Mouse (Mus musculus) left cerebral cortex, adult 9 months (tissue): ENCODE data around the gene Mfsd6.

Experiments
- DNase-seq, 2 experiments: peaks; one replicate each; pipeline ENCODE4 v3.0.0; 2022; ENCODE audit warnings: low spot score in 2 of 2

Mfsd6 gene

DNA sequence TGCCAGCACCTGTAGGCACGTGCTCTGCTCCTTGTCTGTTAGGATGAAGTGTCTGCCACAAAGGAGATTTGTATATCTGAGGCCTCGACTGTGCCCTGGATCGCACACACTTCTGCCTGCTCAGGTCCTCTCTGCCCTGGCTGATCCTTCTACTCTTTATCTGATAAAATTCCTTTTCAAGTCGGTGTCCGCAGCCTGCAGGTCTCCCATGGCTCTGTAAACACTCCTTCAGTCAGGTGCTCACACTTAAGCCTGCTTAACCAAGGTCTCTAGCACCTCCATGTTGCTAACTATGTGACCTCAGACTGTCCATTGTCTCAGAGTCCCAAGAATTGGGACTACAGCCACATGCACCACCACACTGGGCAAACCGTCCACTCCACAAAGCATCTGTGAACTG lies 87.0 kb downstream of the Mfsd6 start:
- DNase-seq, result no peak

DNA sequence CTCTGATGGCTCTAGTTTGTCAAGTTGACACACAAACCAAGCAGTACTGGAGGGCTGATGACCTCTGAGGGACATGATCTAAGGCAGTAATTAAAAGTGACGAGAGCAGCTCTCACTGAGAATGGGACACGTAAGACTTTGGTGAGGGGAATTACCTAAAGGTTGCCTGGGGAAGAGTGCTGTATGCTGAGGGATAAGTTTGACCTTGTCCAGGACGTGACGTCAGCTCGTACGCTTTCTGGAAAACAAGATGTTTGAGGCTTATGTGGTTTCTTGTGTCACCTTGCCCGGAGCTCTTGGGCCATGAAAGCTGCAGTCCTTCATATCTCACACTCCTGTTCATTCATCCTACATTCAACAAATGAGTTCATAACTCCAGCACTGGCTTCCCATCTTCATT lies 88.2 kb downstream of the Mfsd6 start:
- DNase-seq, result no peak

DNA sequence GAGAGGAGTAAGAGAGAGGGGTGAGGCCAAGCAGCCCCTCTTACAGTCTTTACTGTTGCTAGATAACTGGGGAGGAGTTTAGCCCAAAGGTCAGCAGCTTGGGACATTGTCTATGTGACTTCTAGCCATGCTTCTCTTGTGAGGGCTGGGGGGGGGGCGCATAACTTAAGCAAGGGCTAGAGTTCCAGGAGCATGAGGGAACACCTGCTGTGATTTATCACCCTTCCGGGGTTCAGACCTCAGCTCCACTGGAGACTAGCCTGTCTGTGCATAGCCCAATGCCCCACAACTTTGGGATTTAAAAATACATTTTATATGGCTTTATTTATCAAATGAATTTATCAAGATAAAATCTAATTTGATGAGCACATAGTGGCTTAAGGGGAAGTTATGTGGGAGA lies 89.2 kb downstream of the Mfsd6 start:
- DNase-seq, result no peak

DNA sequence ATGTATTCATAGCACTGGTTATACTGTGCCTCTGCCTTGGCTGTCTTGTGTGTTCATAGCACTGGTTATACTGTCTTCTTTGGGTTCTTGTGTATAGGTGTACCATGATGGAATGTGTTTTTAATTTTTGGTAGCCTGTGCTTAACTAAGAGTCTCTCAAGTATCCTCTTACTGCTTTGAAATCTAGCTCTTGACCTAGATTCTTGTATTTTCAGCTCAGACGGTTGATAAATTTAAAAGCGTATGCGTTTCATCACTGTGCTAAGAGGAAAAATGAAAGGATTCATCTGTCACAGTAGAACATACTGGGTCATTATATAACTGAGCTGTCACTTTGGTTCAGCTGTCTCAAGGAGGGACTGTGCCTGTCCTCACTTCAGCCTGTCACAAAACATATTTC lies 91.3 kb downstream of the Mfsd6 start:
- no peak for DNase-seq

DNA sequence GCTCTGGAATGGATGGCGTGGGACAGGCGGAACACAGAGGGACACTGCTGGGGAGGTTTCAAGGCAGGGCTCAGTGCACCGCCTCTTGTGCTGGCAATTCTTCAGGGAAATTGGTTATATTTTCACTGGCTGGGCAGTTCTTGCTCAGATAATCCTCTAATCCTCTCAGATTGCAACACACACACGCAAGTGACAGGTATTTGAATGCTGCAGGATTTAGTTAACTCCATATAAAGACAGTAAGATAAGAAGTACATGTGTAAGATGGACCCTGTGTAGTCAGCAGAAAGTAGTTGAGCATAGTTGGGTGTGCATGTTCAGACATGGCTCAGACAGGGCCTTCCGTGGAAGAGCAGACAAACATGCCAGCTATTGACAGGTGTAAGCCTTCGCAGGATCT lies 93.0 kb downstream of the Mfsd6 start:
- no peak for DNase-seq

DNA sequence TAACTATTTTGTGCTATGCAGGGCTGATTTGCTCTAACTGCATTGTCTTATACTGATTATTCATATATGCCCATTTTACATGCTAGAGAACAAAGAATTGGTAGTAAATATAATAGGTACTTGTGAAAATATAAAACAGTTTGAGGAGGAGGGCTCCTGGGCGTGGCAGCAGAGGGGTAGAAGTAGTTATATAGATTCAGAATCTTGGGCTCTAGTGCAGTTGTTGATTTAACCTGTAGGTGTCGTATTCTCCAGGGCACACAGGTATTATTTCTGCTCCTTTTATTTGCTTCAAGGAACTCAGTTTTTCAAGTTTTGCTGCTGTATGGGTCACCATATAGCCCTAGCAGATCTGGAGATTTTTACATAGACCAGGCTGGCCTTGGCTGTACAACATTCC lies 95.7 kb downstream of the Mfsd6 start:
- DNase-seq, result no peak

DNA sequence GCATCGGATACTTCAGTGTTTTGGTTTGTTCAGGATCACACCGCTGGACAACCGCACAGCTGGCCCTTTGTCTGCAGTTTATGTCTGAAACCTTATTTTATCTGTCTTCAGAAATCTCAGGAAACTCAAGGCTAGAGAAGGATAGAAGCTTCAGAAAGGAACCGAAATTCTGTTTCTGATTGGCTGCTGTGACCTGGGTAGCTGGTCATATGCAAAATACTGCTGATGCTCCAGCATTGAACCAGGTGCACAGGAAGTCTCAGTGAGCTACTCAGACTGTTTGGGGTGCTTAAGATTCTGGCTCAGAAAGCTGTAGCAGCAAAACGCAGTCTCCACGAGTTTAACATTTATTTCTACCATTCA lies 96.3 kb downstream of the Mfsd6 start:
- DNase-seq, result no peak

DNA sequence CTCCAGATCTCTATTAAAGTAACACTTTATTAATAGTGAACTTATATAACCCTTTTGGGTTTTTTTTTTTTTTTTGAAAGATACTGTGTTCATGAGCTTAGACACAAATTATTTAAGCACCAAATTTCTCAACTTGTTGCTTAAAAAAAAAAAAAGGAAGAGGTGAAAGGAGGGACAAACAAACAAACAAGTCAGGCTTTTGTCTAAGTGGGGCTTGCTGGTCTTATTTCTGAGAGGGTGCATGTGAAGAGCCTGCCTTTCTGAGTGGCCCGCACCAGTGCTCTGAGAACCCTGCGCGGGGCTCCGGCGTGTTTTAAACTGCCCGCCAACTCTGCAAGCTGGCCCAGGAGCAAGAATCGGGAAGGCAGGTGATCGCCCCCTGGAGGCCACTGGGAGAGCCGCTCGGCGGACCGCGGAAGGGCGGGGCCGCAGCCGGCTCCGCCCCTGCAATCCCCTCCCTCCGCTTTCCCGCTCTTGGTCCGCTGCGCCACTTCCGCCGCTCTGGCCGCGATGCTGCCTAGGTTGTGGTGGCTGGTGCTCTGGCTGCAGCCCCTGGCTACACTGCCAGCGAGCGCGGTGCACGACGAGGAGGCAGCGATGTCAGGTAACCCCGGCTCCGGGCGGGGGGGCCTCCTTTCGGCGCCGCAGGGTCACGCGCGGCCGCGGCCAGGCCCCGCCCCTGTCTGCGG lies 96.9 kb downstream of the Mfsd6 start, which contains the start of gene Nemp2:
Gene Nemp2, plus strand, starts transcription at position 456 of the 689 bp plus-strand sequence.
- DNase-seq, result peak; percentile 68 to 95

DNA sequence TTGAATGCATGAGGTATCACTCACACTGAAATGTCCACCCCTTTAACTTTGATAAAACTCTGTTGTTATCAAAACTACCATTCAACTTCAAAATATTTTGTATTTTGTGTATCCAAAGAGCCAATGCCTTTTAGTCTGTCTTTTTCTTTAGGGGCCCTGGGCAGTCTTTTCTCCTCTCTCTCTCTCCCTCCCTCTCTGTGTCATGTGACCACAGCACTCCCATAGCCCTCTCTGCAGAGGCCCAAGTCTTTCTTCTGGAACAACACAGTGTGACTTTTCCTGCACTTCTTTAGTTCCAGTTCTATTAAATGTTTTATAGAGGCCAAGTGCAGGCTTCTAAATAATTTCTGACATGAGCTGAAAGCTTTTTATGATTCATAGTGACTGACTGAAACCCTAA lies 106.8 kb downstream of the Mfsd6 start:
- no peak for DNase-seq

DNA sequence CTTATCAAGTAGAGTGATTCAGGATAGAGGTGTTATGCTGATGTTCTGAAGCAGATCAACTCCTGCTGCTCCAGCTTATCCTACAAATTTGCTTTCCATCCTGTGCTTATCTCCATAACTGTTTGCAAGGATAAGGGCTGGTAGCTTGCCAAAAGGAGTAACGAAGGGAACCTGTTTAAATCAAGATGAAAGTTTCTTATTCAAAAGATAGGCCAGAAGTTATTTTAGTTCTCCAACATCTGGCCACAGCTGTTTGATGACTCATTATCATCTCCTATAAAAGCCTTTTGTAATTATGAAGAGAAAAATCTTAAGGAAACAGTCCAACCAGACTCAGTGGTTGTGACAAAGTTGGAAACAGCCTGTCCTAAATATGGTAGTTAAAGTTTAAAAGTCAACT lies 109.0 kb downstream of the Mfsd6 start:
- no peak for DNase-seq

DNA sequence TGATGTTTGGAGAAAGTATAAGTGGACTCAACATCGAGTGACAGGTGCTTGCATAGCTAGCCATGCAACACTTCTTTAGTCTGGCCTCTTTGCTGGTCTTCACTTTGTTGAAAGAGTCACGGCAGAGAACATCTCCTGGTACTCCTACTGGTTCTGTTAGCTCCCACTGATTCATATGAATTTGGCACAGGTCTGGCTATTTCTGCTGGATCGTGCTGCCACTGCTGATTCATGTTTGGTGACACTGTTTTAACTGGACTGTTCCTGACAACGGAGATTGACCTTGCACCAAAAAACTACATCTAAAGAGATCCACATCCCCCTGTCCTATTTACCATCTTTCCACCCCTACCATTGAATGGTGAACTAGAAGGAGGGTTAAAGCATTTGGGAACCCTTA lies 118.8 kb downstream of the Mfsd6 start:
- no peak for DNase-seq

DNA sequence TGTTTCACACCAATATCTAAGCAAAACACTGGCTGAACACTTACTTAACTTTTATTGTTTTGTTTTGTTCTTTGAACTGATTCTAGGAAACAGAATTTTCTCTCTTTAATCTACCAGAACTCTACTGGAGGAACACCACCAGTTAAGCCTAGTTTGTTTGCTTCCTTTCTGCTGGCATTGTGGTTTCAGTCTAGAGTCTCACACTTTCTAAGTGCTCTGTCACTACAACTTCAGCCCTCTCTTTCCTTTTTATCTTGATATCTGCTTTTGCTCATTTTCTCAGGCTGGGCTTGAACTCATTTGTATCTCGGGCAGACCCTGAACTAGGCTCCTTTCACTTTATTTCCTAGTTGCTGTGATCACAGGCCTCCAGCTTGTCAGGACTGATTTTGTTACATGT lies 119.6 kb downstream of the Mfsd6 start:
- no peak for DNase-seq
